Mouse (Mus musculus): Measurements from ENCODE around the gene Atp8a2.

The Atp8a2 gene

DNA sequence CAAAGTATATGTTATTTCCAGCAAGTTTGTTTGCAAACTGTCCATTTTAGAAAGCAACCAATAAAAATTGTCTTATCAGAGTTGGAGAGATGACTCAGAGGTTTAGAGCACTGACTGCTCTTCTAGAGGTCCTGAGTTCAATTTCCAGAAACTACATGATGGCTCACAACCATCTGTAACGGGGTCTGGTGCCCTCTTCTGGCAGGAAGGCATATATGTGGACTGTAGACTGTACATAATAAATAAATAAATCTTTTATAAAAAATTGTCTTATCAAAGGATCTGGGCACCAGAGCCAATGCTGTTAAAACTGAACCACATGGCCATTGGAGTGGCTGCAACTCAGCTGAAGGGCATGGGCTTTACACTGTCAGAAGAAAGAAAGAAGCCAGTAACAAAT lies 606.4 kb downstream of the Atp8a2 start:
- DNase-seq: peak in 1 of 2 experiments; percentile 28
